Mouse (Mus musculus) CH12.LX (cell line): ENCODE data around the gene Tmem178b. TPM values are rescaled to one million over a fixed set of nuclear protein-coding genes. Genes with fewer than 3 reads are reported as not detected.

Source experiments
- DNase-seq: peaks from one replicate; pipeline ENCODE4 v3.0.0-alpha.2; 2013; ENCODE audit errors: extremely low read depth
- H3K27ac ChIP-seq: 2 replicates; pipeline ENCODE4 v1.5.1; 2012; ENCODE audit warnings: low read depth, mild to moderate bottlenecking, control low read depth, moderate library complexity; ENCODE audit not compliant: insufficient read depth
- H3K27me3 ChIP-seq: replicated peaks from 2 replicates; pipeline ENCODE3; 2012; ENCODE audit warnings: inconsistent platforms
- H3K36me3 ChIP-seq, 2 experiments: replicated peaks in 1 of 2; 2 replicates each; pipeline versions ENCODE3 to v1.6.1; 2012; ENCODE audit warnings: inconsistent platforms in 1 of 2, low read length in 1 of 2, mild to moderate bottlenecking in 1 of 2, mixed read lengths in 1 of 2, moderate library complexity in 1 of 2; ENCODE audit not compliant: control insufficient read depth in 1 of 2, insufficient read depth in 1 of 2
- H3K4me1 ChIP-seq, 2 experiments: 2 replicates each; pipeline ENCODE4 v1.6.1; 2012; ENCODE audit warnings: inconsistent platforms in 1 of 2, moderate library complexity in 1 of 2; ENCODE audit not compliant: insufficient read depth in 2 of 2, control insufficient read depth in 1 of 2
- H3K4me2 ChIP-seq: 2 replicates; pipeline ENCODE4 v1.6.1; 2012; ENCODE audit warnings: low read depth, mild to moderate bottlenecking, control low read depth; ENCODE audit not compliant: poor library complexity, insufficient read depth, severe bottlenecking
- H3K4me3 ChIP-seq, 3 experiments: fragments of 150-350 bp in 1 of 3; sonication (generic) in 1 of 3; replicated peaks in 1 of 3; 2 replicates each; pipeline versions ENCODE3 to v1.5.1; 2011 to 2012; ENCODE audit warnings: low read depth in 2 of 3, low read length in 2 of 3, mild to moderate bottlenecking in 2 of 3, moderate library complexity in 2 of 3, control low read depth in 1 of 3, improper control_type of control experiment in 1 of 3, inconsistent platforms in 1 of 3, mixed read lengths in 1 of 3; ENCODE audit not compliant: poor library complexity in 1 of 3
- H3K79me2 ChIP-seq: replicated peaks from 2 replicates; pipeline ENCODE4 v1.6.1; 2012; ENCODE audit warnings: mild to moderate bottlenecking, moderate library complexity; ENCODE audit not compliant: control insufficient read depth, poor library complexity, insufficient read depth, severe bottlenecking; ENCODE audit errors: extremely low read depth
- H3K9ac ChIP-seq: 2 replicates; pipeline ENCODE4 v1.6.1; 2012; ENCODE audit warnings: low read depth, mild to moderate bottlenecking, control low read depth, moderate library complexity; ENCODE audit not compliant: insufficient read depth
- H3K9me3 ChIP-seq: replicated peaks from 2 replicates; pipeline ENCODE3; 2012; ENCODE audit warnings: low read length, inconsistent platforms, mixed read lengths
- BHLHE40 ChIP-seq: IDR thresholded peaks from 2 replicates; pipeline ENCODE4 v1.6.1; 2011; ENCODE audit warnings: mild to moderate bottlenecking, low read depth, low read length, improper control_type of control experiment
- E2F4 ChIP-seq: IDR thresholded peaks from 2 replicates; pipeline ENCODE4 v1.6.1; 2011; ENCODE audit warnings: low read depth, low read length, improper control_type of control experiment; ENCODE audit not compliant: insufficient replicate concordance
- ETS1 ChIP-seq: conservative IDR thresholded peaks from 2 replicates; pipeline ENCODE4 v1.6.1; 2012; ENCODE audit warnings: low read depth, mild to moderate bottlenecking, inconsistent platforms, low read length, improper control_type of control experiment, moderate library complexity
- HCFC1 ChIP-seq: IDR thresholded peaks from 2 replicates; pipeline ENCODE4 v1.6.1; 2012; ENCODE audit warnings: low read depth, mild to moderate bottlenecking, inconsistent platforms, low read length, improper control_type of control experiment
- MAZ ChIP-seq: IDR thresholded peaks from 2 replicates; pipeline ENCODE4 v1.6.1; 2012; ENCODE audit warnings: low read depth, mild to moderate bottlenecking, inconsistent platforms, low read length, improper control_type of control experiment, moderate library complexity
- MYC ChIP-seq: IDR thresholded peaks from 2 replicates; pipeline ENCODE4 v1.6.1; 2011; ENCODE audit warnings: low read depth, mild to moderate bottlenecking, improper control_type of control experiment, low read length
- NELFE ChIP-seq: IDR thresholded peaks from 2 replicates; pipeline ENCODE4 v1.6.1; 2011; ENCODE audit warnings: low read depth, low read length, improper control_type of control experiment
- POLR2A ChIP-seq: IDR thresholded peaks from 2 replicates; pipeline ENCODE4 v1.6.1; 2011; ENCODE audit warnings: low read depth, mild to moderate bottlenecking, improper control_type of control experiment, low read length
- POLR2AphosphoS2 ChIP-seq: IDR thresholded peaks from 2 replicates; pipeline ENCODE4 v1.6.1; 2011; ENCODE audit warnings: low read depth, low read length, improper control_type of control experiment
- RCOR1 ChIP-seq: conservative IDR thresholded peaks from 2 replicates; pipeline ENCODE4 v1.6.1; 2012; ENCODE audit warnings: low read depth, mild to moderate bottlenecking, inconsistent platforms, low read length, improper control_type of control experiment
- SIN3A ChIP-seq: IDR thresholded peaks from 2 replicates; pipeline ENCODE4 v1.6.1; 2012; ENCODE audit warnings: low read length, improper control_type of control experiment, inconsistent platforms
- SMC3 ChIP-seq: IDR thresholded peaks from 2 replicates; pipeline ENCODE4 v1.6.1; 2011; ENCODE audit warnings: low read depth, low read length, improper control_type of control experiment
- TBP ChIP-seq: conservative IDR thresholded peaks from 2 replicates; pipeline ENCODE4 v1.6.1; 2011; ENCODE audit warnings: low read depth, low read length, improper control_type of control experiment
- USF1 ChIP-seq: IDR thresholded peaks from 2 replicates; pipeline ENCODE4 v1.6.1; 2014; ENCODE audit warnings: low read depth, mild to moderate bottlenecking, inconsistent platforms, low read length, improper control_type of control experiment
- USF2 ChIP-seq: conservative IDR thresholded peaks from 2 replicates; pipeline ENCODE4 v1.6.1; 2011; ENCODE audit warnings: low read depth, low read length, improper control_type of control experiment
- ZMIZ1 ChIP-seq: IDR thresholded peaks from 2 replicates; pipeline ENCODE4 v1.6.1; 2012; ENCODE audit warnings: low read depth, mild to moderate bottlenecking, inconsistent platforms, low read length, improper control_type of control experiment
- ZNF384 ChIP-seq: IDR thresholded peaks from 2 replicates; pipeline ENCODE4 v1.6.1; 2012; ENCODE audit warnings: low read depth, low read length, improper control_type of control experiment, inconsistent platforms
- dilution Hi-C: fragments of 300-500 bp; cut with MboI; formaldehyde crosslinking; loops from 2 replicates; pipeline ENCODE4 v1.14.3; 2020; ENCODE audit warnings: low sequenced_read_pairs; ENCODE audit not compliant: extremely low pct_unique_long_range_greater_than_20kb, extremely low pct_ligation_motif_present
- in situ Hi-C: fragments of 300-500 bp; cut with MboI; formaldehyde crosslinking; loops from 3 replicates; pipeline ENCODE4 v1.14.3; 2019; ENCODE audit warnings: low sequenced_read_pairs, low pct_ligation_motif_present, low pct_unique_long_range_greater_than_20kb, mixed read lengths
- polyA plus RNA-seq: library from polyadenylated mRNA; unstranded; fragments of >175 nt; gene quantifications from 2 replicates; pipeline ENCODE4 v1.2.1, GENCODE M21; 2012; ENCODE audit warnings: low read depth; ENCODE audit not compliant: insufficient read length
- total RNA-seq, 2 experiments: library from RNA; depleted of rRNA; stranded (reverse); fragments of 300-350 nt in 1 of 2; fragments of >200 nt in 1 of 2; gene quantifications; 2 replicates each; pipeline ENCODE4 v1.2.3; 2012 to 2014

The Tmem178b gene
- total and polyA plus RNA-seq, 3 experiments = not detected

DNA sequence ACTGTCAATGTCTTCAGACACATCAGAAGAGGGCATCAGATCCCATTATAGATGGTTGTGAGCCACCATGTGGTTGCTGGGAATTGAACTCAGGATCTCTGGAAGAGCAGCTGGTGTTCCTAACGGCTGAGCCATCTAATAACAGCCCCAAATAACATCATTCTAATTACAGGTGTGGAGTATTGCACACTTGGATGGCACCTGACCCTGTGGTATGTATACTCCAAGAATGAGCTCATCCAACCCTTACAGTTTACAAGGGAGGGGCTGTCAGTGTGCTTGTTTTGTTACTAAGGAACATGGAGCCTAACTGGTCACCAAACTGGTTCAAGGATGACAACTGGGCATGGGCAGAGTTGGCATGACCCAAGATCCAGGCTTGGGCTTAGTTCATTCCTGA, 190.8 kb downstream of the Tmem178b start:
- no peaks in the 10 kb centered on the region for H3K36me3 ChIP-seq

GRCm38 (mm10) chr6:40064342-40064741, 191.3 kb downstream of the Tmem178b start:
- DNase-seq = no peak
- TF ChIP-seq ETS1 (no peak), MAZ (no peak), USF1 (no peak), RCOR1 (no peak), SMC3 (no peak), USF2 (no peak), POLR2AphosphoS2 (no peak), NELFE (no peak), E2F4 (no peak), MYC (no peak), POLR2A (no peak), HCFC1 (no peak), SIN3A (no peak), ZMIZ1 (no peak)
- Histone ChIP-seq H3K4me1 (no peaks in the 10 kb centered on the region), H3K27ac (no peak overlapping the region), H3K9me3 (no peaks in the 10 kb centered on the region), H3K4me2 (no peak overlapping the region), H3K27me3 (peaks cover 2% of the 10 kb centered on the region), H3K9ac (no peak overlapping the region), H3K79me2 (no peaks in the 10 kb centered on the region), H3K36me3 (no peaks in the 10 kb centered on the region), H3K4me3 (no peak overlapping the region)
- in situ Hi-C loops = no loop called here
- dilution Hi-C loops = no loop called here

More for the DNA sequence above, 190.8 kb downstream of the Tmem178b start:
- Histone ChIP-seq H3K27me3 (peaks cover 2% of the 10 kb centered on the region), H3K4me1 (no peaks in the 10 kb centered on the region), H3K9me3 (no peaks in the 10 kb centered on the region), H3K4me3 (no peak overlapping the region), H3K9ac (no peak overlapping the region), H3K4me2 (no peak overlapping the region), H3K27ac (no peak overlapping the region), H3K79me2 (no peaks in the 10 kb centered on the region)
- TF ChIP-seq BHLHE40 (no peak), ZNF384 (no peak), TBP (no peak), MAZ (no peak)
- dilution Hi-C loops = no loop called here
- no peak for DNase-seq
- in situ Hi-C loops = no loop called here
